Mouse (Mus musculus): ENCODE data around the gene Olfr700. TPM values are rescaled to one million over a fixed set of nuclear protein-coding genes. Genes with fewer than 3 reads are reported as not detected.

Gene Olfr700
- polyA plus RNA-seq, 1 experiment from 2014 or later: not detected

Other genes starting within 250 kb of the Olfr700 start
- not detected in 2 replicates for gene Olfr693, start 128.2 kb downstream of the Olfr700 start, polyA plus RNA-seq (2016; fragmentation: Nextera tagmentation; extraction: Ambion mirVana)
- not detected in 2 replicates for gene Olfr694, start 117.0 kb downstream of the Olfr700 start, polyA plus RNA-seq (2016; fragmentation: Nextera tagmentation; extraction: Ambion mirVana)
- gene Olfr695, start 92.4 kb downstream of the Olfr700 start, polyA plus RNA-seq (2016; fragmentation: Nextera tagmentation; extraction: Ambion mirVana): not detected in 2 replicates
- not detected in 2 replicates for gene Olfr697, start 66.4 kb downstream of the Olfr700 start, polyA plus RNA-seq (2016; fragmentation: Nextera tagmentation; extraction: Ambion mirVana)
- gene Olfr698, start 53.4 kb downstream of the Olfr700 start, polyA plus RNA-seq (2016; fragmentation: Nextera tagmentation; extraction: Ambion mirVana): not detected in 2 replicates
- not detected in 2 replicates for gene Olfr699, start 15.6 kb downstream of the Olfr700 start, polyA plus RNA-seq (2016; fragmentation: Nextera tagmentation; extraction: Ambion mirVana)
- gene Olfr701, start 5.3 kb upstream of the Olfr700 start, polyA plus RNA-seq (2016; fragmentation: Nextera tagmentation; extraction: Ambion mirVana): not detected in 2 replicates
- not detected in 2 replicates for gene Olfr702, start 25.1 kb upstream of the Olfr700 start, polyA plus RNA-seq (2016; fragmentation: Nextera tagmentation; extraction: Ambion mirVana)
- gene Olfr703, start 34.5 kb upstream of the Olfr700 start, polyA plus RNA-seq (2016; fragmentation: Nextera tagmentation; extraction: Ambion mirVana): not detected in 2 replicates
- not detected in 2 replicates for gene Olfr704, start 54.4 kb upstream of the Olfr700 start, polyA plus RNA-seq (2016; fragmentation: Nextera tagmentation; extraction: Ambion mirVana)
- gene Olfr705, start 68.1 kb upstream of the Olfr700 start, polyA plus RNA-seq (2016; fragmentation: Nextera tagmentation; extraction: Ambion mirVana): not detected in 2 replicates
- gene Olfr706, start 79.3 kb upstream of the Olfr700 start, polyA plus RNA-seq (2016; fragmentation: Nextera tagmentation; extraction: Ambion mirVana): not detected in 2 replicates
- not detected in 2 replicates for gene Olfr707, start 92.4 kb upstream of the Olfr700 start, polyA plus RNA-seq (2016; fragmentation: Nextera tagmentation; extraction: Ambion mirVana)
- not detected in 2 replicates for gene Olfr1532-ps1, start 99.2 kb upstream of the Olfr700 start, polyA plus RNA-seq (2016; fragmentation: Nextera tagmentation; extraction: Ambion mirVana)
- not detected in 2 replicates for gene Olfr709-ps1, start 123.4 kb upstream of the Olfr700 start, polyA plus RNA-seq (2016; fragmentation: Nextera tagmentation; extraction: Ambion mirVana)
- gene Olfr710, start 139.5 kb upstream of the Olfr700 start, polyA plus RNA-seq (2016; fragmentation: Nextera tagmentation; extraction: Ambion mirVana): not detected in 2 replicates
- gene Olfr6, start 155.1 kb upstream of the Olfr700 start, polyA plus RNA-seq (2016; fragmentation: Nextera tagmentation; extraction: Ambion mirVana): not detected in 2 replicates
- gene Olfr711, start 166.6 kb upstream of the Olfr700 start, polyA plus RNA-seq (2016; fragmentation: Nextera tagmentation; extraction: Ambion mirVana): not detected in 2 replicates
- not detected in 2 replicates for gene Olfr2, start 197.2 kb upstream of the Olfr700 start, polyA plus RNA-seq (2016; fragmentation: Nextera tagmentation; extraction: Ambion mirVana)
- not detected in 2 replicates for gene Olfr713, start 222.3 kb upstream of the Olfr700 start, polyA plus RNA-seq (2016; fragmentation: Nextera tagmentation; extraction: Ambion mirVana)

All from heart, embryonic 12.5 days (tissue).